Mouse (Mus musculus): ENCODE data around the gene Scrn3.

DNA sequence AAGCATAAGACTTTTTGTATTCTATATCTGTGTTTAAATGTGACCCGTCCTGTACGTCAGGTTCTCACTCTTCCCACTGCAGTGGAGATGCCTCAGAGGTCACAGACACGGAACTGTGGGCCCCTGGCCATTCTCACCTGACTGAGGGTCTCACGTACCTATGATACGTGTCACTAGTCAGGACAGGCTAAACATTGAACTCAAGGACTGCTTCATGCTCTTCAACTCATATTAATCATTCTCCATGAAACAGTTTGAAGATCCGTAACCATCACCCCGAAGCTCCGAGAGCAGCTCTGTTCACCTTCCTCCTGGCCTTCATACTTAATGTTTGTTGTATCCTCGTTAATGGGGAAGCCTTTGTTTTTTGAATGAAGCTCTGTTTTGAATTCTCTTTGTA is 5.0 kb downstream of the Scrn3 start:
- TF ChIP-seq CTCF (IDR thresholded peaks at IDR 0.05; ENCODE audit: borderline replicate concordance, control insufficient read depth, extremely low read depth, insufficient read depth, low read length, poor library complexity) (no peak), POLR2A (IDR thresholded peaks at IDR 0.05; ENCODE audit: control insufficient read depth, extremely low read depth, insufficient read depth, low read length, poor library complexity) (no peak)

Measured in thymus, adult 2 months (tissue).